Mouse (Mus musculus) liver, adult 10 weeks (tissue): Measurements from ENCODE around the gene Grin2d. TPM values are rescaled to one million over a fixed set of nuclear protein-coding genes. Genes with fewer than 3 reads are reported as not detected.

Experiments
- polyA plus RNA-seq: library from polyadenylated mRNA; stranded (reverse); fragments of 350-450 nt; fragmentation: Illumina TruSeq; extraction: RNeasy Lipid Tissue Mini Kit (QIAGEN cat#74804); gene quantifications from one replicate; pipeline ENCODE4 v1.2.3, GENCODE M21; 2014; ENCODE audit warnings: low read depth, low replicate concordance

The Grin2d gene
- polyA plus RNA-seq, result not detected

DNA sequence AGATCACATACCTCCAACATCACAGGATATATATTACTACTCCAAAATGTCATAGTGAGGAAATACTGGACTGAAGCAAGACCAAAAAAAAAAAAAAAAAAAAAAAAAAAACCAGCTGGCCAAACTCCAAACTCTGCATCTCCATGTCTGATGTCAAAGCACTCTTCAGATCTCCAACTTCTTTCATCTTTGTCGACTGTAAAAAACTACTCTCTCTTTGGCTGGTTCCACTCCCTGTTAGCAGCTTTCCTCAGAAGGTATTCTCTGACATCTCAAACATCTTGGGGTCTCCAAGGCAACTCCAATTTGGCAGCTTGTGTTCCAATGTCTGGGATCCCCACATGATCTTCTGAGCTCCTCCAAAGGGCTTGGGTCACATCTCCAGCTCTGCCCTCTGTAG, at the start of gene Grin2d:
Gene Grin2d, minus strand, starts transcription at position 101 of the 400 bp plus-strand sequence.

DNA sequence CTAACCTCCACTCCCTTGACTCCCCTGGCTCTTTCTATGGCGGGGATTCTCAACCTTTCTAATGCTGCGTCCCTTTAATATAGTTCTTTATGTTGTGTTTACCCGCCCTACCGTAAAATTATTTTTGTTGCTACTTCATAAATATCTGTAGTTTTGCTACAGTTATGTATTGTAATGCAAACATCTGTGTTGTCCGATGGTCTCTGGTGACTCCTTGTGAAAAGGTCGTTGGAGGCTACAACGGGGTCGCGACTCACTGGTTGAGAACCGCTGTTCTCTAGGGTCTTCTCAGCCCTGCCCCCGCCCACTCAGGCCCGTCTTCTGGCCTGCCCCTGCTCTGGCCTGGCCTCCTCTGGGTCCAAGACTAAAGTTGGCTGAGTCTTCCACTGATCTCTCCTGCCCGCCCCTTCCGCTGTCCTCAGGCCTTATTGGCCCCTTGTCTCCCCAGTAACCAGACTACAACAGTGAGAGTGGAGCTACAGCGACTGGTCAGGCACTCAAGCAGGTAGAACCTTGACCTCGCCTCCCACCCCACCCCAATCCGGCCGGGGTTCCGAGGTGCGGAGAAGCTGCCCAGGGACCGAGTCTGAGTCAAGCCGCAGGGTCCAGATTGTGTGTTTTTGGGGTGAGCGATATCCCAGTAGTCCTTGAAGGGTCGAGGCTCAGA, 45.7 kb upstream of the Grin2d start, which contains the start of gene Ccdc114:
Gene Ccdc114, plus strand, starts transcription at position 311 of the 667 bp plus-strand sequence.

DNA sequence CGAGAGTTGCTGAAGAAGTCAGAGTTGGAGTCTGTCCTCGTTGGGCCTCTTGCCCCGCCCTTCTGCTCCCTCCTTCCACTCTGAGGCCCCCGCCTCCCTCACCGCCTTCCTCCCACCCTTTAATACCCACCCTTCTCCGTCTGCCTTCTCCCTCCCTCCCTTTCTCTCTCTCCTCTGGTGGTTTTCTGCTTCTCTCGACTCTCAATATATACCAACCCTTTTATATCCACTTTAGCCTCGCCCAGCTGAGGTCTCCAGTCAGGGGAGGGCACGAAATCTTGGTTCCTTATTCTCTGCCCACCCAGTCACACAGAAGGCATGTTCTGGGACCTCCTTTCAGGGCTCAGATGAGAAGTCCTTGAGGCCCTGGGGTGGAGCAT, 43.1 kb upstream of the Grin2d start, which contains the start of gene Emp3:
Gene Emp3, minus strand, starts transcription at position 163 of the 380 bp plus-strand sequence.

DNA sequence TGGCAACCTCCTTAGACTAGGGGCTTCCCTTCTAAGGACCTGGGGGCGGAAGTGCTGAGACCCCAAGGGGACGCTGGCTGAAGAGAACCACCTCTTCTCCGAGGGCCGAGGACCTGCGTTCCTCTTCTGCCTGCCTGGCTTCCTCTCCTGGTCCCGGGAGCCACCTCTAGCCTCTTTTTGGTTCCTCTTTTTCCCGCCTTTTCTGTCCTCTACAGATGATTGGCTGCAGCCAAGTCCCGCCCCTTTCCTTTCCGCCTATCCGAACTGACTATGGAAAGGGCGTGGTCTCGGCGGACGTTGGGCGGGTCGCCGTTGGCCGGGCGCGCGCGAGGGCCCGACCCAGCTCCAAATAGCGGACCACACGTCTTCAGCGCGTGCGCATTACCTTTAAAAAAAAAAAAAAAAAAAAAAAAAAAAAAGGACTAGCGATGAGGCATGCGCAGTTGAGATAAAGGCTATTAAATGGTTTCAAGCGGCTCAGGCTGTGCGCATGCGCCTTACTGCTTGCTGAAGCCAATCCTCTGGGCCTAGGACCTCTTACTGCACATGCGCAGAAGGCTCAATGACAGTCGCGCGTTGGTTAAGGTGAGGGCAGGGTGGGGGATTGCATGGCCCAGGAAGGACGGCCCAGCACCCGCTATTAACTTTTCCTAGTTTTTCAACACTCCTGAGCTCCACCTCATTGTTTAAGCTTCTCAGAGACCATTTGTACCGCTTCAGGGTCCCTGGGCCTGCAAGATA, 18.5 kb upstream of the Grin2d start, which contains the start of the genes Syngr4 and Tmem143:
Gene Syngr4, minus strand, starts transcription at position 198 of the 741 bp plus-strand sequence.
Gene Tmem143, plus strand, starts transcription at position 425 of the 741 bp plus-strand sequence.

DNA sequence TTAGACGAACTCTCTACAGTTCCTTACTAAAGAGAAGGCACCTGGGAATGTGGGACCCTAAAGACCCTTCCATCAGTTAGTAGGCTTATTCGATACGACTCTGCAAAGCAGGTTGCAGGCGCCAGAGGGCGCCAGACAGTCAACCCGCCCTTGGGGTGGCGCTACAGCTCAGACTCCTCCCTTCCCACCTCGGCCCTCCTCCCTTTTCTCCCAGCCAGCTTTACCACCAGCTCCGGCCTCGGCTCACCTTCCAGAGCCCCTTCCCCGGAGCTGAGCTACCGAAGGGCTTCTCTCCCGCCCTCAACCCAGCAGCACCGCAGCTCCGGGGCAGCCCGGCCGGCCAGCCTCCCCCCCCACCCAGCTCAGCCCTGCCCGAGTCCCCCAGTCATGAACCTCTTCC, 5.6 kb downstream of the Grin2d start, which contains the start of gene Kdelr1:
Gene Kdelr1, plus strand, starts transcription at position 149 of the 400 bp plus-strand sequence.

DNA sequence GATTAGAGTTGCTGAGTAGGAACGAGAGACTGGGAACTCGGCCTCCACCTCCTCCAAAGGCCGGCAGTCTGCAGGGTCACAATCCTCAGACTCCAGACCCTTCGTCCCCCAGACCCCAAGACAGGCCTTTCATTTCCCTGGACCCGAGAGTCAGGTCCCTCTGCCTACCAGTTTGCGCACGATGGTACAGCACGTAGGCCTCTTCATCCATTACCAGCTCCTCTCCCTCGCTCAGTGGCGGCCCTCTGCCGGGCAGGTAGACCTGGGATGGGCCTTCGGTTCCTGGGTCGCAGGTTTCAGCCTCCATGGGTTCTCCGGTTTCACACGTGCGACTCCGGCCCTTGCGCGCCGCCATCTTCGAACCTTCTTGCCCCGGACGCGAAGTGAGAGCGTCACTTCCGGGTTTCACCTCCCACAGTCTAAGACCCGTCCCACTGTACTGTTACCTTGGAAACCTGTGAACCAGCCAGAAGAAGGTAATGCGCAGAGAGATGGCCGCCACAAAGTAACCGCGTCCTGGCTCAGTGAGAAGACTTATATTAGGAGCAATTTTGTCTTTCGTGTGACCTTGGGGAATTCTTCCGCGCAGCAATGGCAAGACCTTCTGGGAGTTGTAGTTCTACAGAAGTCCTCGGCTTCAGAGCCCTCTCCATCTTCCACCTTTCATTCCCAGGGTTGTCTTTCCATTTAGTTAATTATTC, 47.6 kb downstream of the Grin2d start, which contains the start of gene Grwd1:
Gene Grwd1, minus strand, starts transcription at position 518 of the 701 bp plus-strand sequence.

DNA sequence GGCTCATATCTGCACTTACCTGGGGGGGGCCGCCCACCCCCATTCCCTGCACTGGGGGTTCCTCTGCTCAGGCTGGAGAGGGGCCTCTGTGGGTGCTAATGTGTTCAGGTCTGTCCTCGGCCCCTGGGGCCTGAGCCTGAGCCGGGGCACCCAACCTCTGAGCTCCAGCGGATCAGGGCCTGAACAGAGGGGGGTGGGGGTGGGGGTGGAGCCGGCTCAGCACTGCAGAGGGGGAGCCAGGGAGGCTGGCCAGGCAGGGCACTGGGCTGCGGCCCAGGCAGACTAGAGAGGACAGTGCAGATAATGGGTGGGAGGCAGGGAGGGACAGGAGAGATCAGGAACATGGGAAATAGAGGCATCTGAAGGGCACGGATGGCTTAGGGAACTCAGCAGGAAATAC, 53.6 kb downstream of the Grin2d start, which contains the start of gene Kcnj14:
Gene Kcnj14, minus strand, starts transcription at position 185 of the 400 bp plus-strand sequence.

DNA sequence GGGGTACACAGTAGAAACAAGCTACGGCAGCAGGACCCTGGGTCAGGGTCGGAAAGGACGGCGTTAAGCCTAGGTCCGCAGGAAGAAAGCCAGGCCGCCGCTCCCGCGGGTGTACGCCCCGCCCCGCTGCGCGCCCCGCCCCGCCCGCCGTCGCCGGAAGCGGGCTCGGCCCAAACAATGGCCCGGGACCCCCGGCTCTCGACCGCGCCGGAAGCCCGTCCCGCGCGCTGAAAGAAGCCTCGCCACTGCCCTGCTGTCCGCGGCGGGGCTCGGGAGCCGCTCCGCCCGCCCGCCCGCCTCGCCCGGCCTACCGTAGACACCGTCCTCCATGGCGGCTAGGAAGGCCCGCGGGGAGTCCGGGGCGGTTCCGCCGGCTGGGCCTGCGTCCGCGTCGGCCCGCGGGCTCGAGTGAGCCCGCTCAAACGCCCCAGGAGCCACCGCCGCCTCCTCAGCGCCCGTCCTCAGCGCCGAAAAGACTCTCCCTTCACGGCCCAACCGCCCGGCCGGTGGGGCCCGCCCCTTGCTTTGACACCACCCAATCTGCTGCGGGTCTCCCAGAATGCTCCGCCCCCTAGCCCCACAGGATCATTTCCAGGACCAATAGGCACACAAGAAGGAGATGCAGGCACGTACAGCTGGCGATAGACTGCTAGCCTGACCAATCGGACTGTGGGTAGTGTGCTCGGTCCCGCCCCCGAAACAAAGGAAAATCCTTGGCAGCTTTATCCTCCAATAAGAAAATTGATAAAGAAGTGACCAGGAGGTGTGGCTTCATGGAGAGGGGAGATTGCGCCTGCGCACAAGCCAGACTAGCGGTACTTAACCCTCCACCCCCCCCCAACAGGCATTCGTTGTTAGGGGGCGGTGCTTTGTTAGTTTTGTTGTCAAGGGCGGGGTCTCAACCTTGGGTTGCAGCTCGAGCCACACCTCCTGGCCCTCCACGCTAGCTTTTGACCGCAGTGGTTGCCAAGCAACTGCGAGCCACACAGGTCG, 64.1 kb downstream of the Grin2d start, which contains the start of gene Cyth2:
Gene Cyth2, minus strand, starts transcription at position 795 of the 993 bp plus-strand sequence.

DNA sequence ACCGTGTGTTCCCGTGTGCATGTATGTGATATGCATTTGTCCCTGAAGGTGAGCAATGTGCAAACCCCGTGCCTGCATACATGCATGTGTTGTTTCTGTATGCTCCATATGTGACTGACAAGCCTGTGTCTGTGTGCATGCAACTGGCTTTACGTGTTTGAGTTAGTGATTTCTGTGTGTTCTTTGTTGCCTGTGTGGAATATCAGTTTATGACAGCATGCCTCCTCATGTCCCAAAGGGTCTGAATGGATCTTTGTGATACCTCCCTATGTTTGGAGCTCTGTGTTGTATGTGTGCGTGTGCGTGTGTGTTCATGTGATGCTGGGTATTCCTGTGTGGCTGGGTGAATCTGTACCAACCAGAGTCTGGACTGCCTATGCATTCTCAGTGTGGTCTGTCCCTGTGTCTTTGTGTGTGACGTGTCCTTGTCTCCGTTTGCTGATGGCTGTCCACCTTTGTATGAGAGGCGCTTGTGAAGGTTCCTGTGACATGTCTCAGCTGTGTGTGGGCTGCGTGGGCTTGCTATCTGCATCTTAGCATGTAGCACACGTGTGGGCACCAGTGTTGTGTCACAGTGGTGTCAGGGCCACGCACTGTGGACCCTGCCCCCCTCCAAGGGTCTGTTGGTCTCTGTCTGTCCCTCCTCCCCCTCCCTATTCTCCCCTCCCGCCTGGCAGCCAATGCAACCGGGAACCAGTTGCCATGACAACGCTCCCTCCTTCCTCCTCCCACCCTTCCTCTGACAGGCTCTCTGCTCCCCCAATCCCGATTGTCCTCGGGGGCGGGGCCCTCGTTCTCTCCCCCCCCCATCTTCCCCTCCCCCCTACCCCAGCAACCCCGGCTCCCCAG, 93.4 kb downstream of the Grin2d start, which contains the start of gene Sult2b1:
Gene Sult2b1, minus strand, starts transcription at position 146 of the 849 bp plus-strand sequence.

DNA sequence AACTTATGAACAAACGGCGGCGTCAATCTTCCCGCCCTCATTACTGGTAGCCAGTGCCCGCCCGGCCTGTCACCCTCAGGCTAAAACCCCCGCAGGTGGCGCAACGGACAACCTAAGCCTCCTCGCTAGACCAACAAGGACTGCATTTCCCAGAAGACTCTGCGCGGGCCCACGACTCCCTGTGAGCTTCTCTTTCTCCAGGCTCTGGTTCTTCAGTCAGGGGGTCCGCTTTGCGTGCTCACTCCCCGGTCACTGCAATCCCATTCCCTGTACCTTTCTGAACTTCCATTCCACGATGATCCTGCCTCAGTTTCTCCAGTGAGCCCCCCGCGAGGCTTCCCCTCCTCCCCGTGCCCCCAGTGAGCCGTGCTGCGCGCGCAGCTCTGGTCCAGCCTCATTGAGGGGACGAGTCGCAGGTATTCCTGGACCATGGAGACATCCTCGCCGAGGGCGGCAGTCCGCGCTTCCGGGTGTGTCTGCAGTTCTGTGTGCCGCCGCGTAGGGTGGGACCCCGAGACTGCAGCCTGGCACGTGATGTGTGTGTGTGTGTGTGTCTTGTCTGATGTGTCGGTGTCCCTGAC, 94.6 kb downstream of the Grin2d start, which contains the start of gene Lmtk3:
Gene Lmtk3, plus strand, starts transcription at position 228 of the 581 bp plus-strand sequence.

Other genes with a start within 250 kb of the Grin2d start
- gene Mamstr, start 238.4 kb downstream of the Grin2d start, polyA plus RNA-seq, result not detected
- not detected for gene Fut2, start 212.0 kb downstream of the Grin2d start, polyA plus RNA-seq
- gene Ntn5, start 194.4 kb downstream of the Grin2d start, polyA plus RNA-seq, result not detected
- not detected for gene Sec1, start 184.0 kb downstream of the Grin2d start, polyA plus RNA-seq
- not detected for gene Car11, start 178.5 kb downstream of the Grin2d start, polyA plus RNA-seq
- gene Dbp, start 173.3 kb downstream of the Grin2d start, polyA plus RNA-seq, result 2.3 TPM
- 8.0 TPM for gene Rpl18, start 162.9 kb downstream of the Grin2d start, polyA plus RNA-seq
- 1.6 TPM for gene Sphk2, start 160.4 kb downstream of the Grin2d start, polyA plus RNA-seq
- gene Fam83e, start 157.2 kb downstream of the Grin2d start, polyA plus RNA-seq, result not detected
- gene Spaca4, start 152.6 kb downstream of the Grin2d start, polyA plus RNA-seq, result not detected
- gene Lmtk3, start 94.6 kb downstream of the Grin2d start, polyA plus RNA-seq, result not detected
- gene Sult2b1, start 93.7 kb downstream of the Grin2d start, polyA plus RNA-seq, result not detected
- gene Cyth2, start 63.8 kb downstream of the Grin2d start, polyA plus RNA-seq, result 9.5 TPM
- gene Kcnj14, start 53.6 kb downstream of the Grin2d start, polyA plus RNA-seq, result not detected
- 0.66 TPM for gene Grwd1, start 47.4 kb downstream of the Grin2d start, polyA plus RNA-seq
- 63.8 TPM for gene Kdelr1, start 5.6 kb downstream of the Grin2d start, polyA plus RNA-seq
- not detected for gene Syngr4, start 18.3 kb upstream of the Grin2d start, polyA plus RNA-seq
- gene Tmem143, start 18.6 kb upstream of the Grin2d start, polyA plus RNA-seq, result 2.9 TPM
- not detected for gene Emp3, start 43.0 kb upstream of the Grin2d start, polyA plus RNA-seq
- gene Ccdc114, start 45.7 kb upstream of the Grin2d start, polyA plus RNA-seq, result not detected
- gene Abcc6, start 151.9 kb upstream of the Grin2d start, polyA plus RNA-seq, result 4.5 TPM
- 2.9 TPM for gene Nomo1, start 155.3 kb upstream of the Grin2d start, polyA plus RNA-seq
- not detected for gene Kcnj11, start 222.4 kb upstream of the Grin2d start, polyA plus RNA-seq